Mouse (Mus musculus) brain, embryonic 14.5 days (tissue): ENCODE measurements around the gene Tmem206.

Source experiments
- CTCF ChIP-seq: fragments of 200-500 bp; IDR thresholded peaks from 2 replicates; pipeline ENCODE4 v1.5.1; 2012; ENCODE audit warnings: inconsistent platforms, mild to moderate bottlenecking, moderate library complexity, borderline replicate concordance; ENCODE audit not compliant: insufficient read depth, insufficient read length; ENCODE audit errors: extremely low read depth
- POLR2A ChIP-seq: fragments of 200-500 bp; IDR thresholded peaks from 2 replicates; pipeline ENCODE4 v1.6.1; 2012; ENCODE audit warnings: mild to moderate bottlenecking, inconsistent platforms, borderline replicate concordance; ENCODE audit not compliant: poor library complexity, insufficient read depth, insufficient read length, severe bottlenecking; ENCODE audit errors: extremely low read depth

GRCm38 (mm10) chr1:191362412-191362811 is 36.7 kb downstream of the Tmem206 start:
- TF ChIP-seq CTCF, result no peak
- TF ChIP-seq POLR2A, result no peak
